Mouse (Mus musculus): ENCODE results near the gene Wdr49. TPM values are rescaled to one million over a fixed set of nuclear protein-coding genes. Genes with fewer than 3 reads are reported as not detected.
"Not testable (repeated sequence)": the region's sequence is repeated elsewhere in the genome, so short reads cannot be mapped to it uniquely, and the experiment has no call there.

Wdr49 gene
- polyA plus RNA-seq, 1 experiment from 2014 or later = 0.12 TPM

- not testable (repeated sequence) for H3K4me1 ChIP-seq; H3K27me3 ChIP-seq; H3K27ac ChIP-seq (replicated peaks); H3K36me3 ChIP-seq; H3K4me2 ChIP-seq (replicated peaks); H3K9ac ChIP-seq; H3K9me3 ChIP-seq (replicated peaks); H3K4me3 ChIP-seq (replicated peaks); ATAC-seq (ENCODE audit: insufficient number of reproducible peaks, low FRiP score, low TSS enrichment, low read depth)
- WGBS = 90% methylated on average over 1 of the region's 1 CpGs
These were observed 182.5 kb downstream of the Wdr49 start for GRCm38 (mm10) chr3:75299464-75299863.

GRCm38 (mm10) chr3:75297758-75298111 is 184.2 kb downstream of the Wdr49 start:
- Histone ChIP-seq H3K4me2 (replicated peaks) (no peak overlapping the region), H3K9ac (no peak overlapping the region), H3K9me3 (replicated peaks) (no peaks in the 10 kb centered on the region), H3K27me3 (no peaks in the 10 kb centered on the region), H3K4me3 (replicated peaks) (no peak overlapping the region), H3K4me1 (no peaks in the 10 kb centered on the region), H3K27ac (replicated peaks) (no peak overlapping the region), H3K36me3 (no peaks in the 10 kb centered on the region)
- ATAC-seq (ENCODE audit: insufficient number of reproducible peaks, low FRiP score, low TSS enrichment, low read depth) = no peak
- WGBS = 45% methylated on average over 3 of the region's 3 CpGs

GRCm38 (mm10) chr3:75297026-75297757 is 184.8 kb downstream of the Wdr49 start:
- Histone ChIP-seq H3K36me3 (no peaks in the 10 kb centered on the region), H3K4me2 (replicated peaks) (no peak overlapping the region), H3K4me1 (no peaks in the 10 kb centered on the region), H3K9me3 (replicated peaks) (no peaks in the 10 kb centered on the region), H3K27ac (replicated peaks) (no peak overlapping the region), H3K4me3 (replicated peaks) (no peak overlapping the region), H3K9ac (no peak overlapping the region), H3K27me3 (no peaks in the 10 kb centered on the region)
- no peak for ATAC-seq (ENCODE audit: insufficient number of reproducible peaks, low FRiP score, low TSS enrichment, low read depth)
- WGBS = 58% methylated on average over 2 of the region's 2 CpGs

- H3K4me1 ChIP-seq = no peaks in the 10 kb centered on the region
- ATAC-seq (ENCODE audit: insufficient number of reproducible peaks, low FRiP score, low TSS enrichment, low read depth) = no peak
- no peaks in the 10 kb centered on the region for H3K36me3 ChIP-seq
- H3K4me3 ChIP-seq (replicated peaks) = no peak overlapping the region
- H3K9me3 ChIP-seq (replicated peaks) = no peaks in the 10 kb centered on the region
- no peak overlapping the region for H3K4me2 ChIP-seq (replicated peaks)
- no peak overlapping the region for H3K9ac ChIP-seq
- H3K27me3 ChIP-seq = no peaks in the 10 kb centered on the region
- 82% methylated on average over 2 of the region's 2 CpGs for WGBS
- H3K27ac ChIP-seq (replicated peaks) = no peak overlapping the region
These were observed 188.7 kb downstream of the Wdr49 start for GRCm38 (mm10) chr3:75293243-75293642.

GRCm38 (mm10) chr3:75277455-75277854 is 204.5 kb downstream of the Wdr49 start:
- Histone ChIP-seq H3K4me3 (replicated peaks) (no peak overlapping the region), H3K4me1 (no peaks in the 10 kb centered on the region), H3K9ac (no peak overlapping the region), H3K27ac (replicated peaks) (no peak overlapping the region), H3K27me3 (no peaks in the 10 kb centered on the region), H3K36me3 (no peaks in the 10 kb centered on the region), H3K4me2 (replicated peaks) (no peak overlapping the region), H3K9me3 (replicated peaks) (no peaks in the 10 kb centered on the region)
- 72% methylated on average over 4 of the region's 4 CpGs for WGBS
- ATAC-seq (ENCODE audit: insufficient number of reproducible peaks, low FRiP score, low TSS enrichment, low read depth) = no peak

- Histone ChIP-seq H3K9ac (no peak overlapping the region), H3K36me3 (no peaks in the 10 kb centered on the region), H3K9me3 (replicated peaks) (no peaks in the 10 kb centered on the region), H3K27me3 (no peaks in the 10 kb centered on the region), H3K4me1 (no peaks in the 10 kb centered on the region), H3K4me2 (replicated peaks) (no peak overlapping the region), H3K27ac (replicated peaks) (no peak overlapping the region), H3K4me3 (replicated peaks) (no peak overlapping the region)
- WGBS = 82% methylated on average over 3 of the region's 3 CpGs
- no peak for ATAC-seq (ENCODE audit: insufficient number of reproducible peaks, low FRiP score, low TSS enrichment, low read depth)
These were observed 205.4 kb downstream of the Wdr49 start for GRCm38 (mm10) chr3:75276522-75276921.

GRCm38 (mm10) chr3:75275127-75275526 is 206.8 kb downstream of the Wdr49 start:
- no peak overlapping the region for H3K4me2 ChIP-seq (replicated peaks)
- no peak overlapping the region for H3K4me3 ChIP-seq (replicated peaks)

GRCm38 (mm10) chr3:75269978-75270377 is 212.0 kb downstream of the Wdr49 start, which contains the start of gene Serpini2:
Gene Serpini2 (minus strand): TSS chr3:75270078.
- no peak for ATAC-seq (ENCODE audit: insufficient number of reproducible peaks, low FRiP score, low TSS enrichment, low read depth)
- H3K4me3 ChIP-seq (replicated peaks) = no peak within 1 kb of the TSS
- WGBS = 79% methylated on average over 2 of the region's 2 CpGs
- H3K36me3 ChIP-seq = no peaks in the 10 kb centered on the region
- H3K9me3 ChIP-seq (replicated peaks) = no peaks in the 10 kb centered on the region
- H3K4me2 ChIP-seq (replicated peaks) = no peak within 1 kb of the TSS
- no peak within 1 kb of the TSS for H3K9ac ChIP-seq
- no peak within 1 kb of the TSS for H3K27ac ChIP-seq (replicated peaks)
- no peaks in the 10 kb centered on the region for H3K27me3 ChIP-seq
- H3K4me1 ChIP-seq = no peaks in the 10 kb centered on the region

More at GRCm38 (mm10) chr3:75275127-75275526, 206.8 kb downstream of the Wdr49 start:
- no peaks in the 10 kb centered on the region for H3K9me3 ChIP-seq (replicated peaks)
- ATAC-seq (ENCODE audit: insufficient number of reproducible peaks, low FRiP score, low TSS enrichment, low read depth) = no peak
- no peaks in the 10 kb centered on the region for H3K27me3 ChIP-seq
- no peak overlapping the region for H3K9ac ChIP-seq
- H3K36me3 ChIP-seq = no peaks in the 10 kb centered on the region
- no peak overlapping the region for H3K27ac ChIP-seq (replicated peaks)
- H3K4me1 ChIP-seq = no peaks in the 10 kb centered on the region

- no peaks in the 10 kb centered on the region for H3K27me3 ChIP-seq
- no peaks in the 10 kb centered on the region for H3K4me1 ChIP-seq
- H3K4me3 ChIP-seq (replicated peaks) = no peak overlapping the region
- H3K9me3 ChIP-seq (replicated peaks) = no peaks in the 10 kb centered on the region
- H3K36me3 ChIP-seq = no peaks in the 10 kb centered on the region
- H3K27ac ChIP-seq (replicated peaks) = no peak overlapping the region
- ATAC-seq (ENCODE audit: insufficient number of reproducible peaks, low FRiP score, low TSS enrichment, low read depth) = no peak
- H3K9ac ChIP-seq = no peak overlapping the region
- no peak overlapping the region for H3K4me2 ChIP-seq (replicated peaks)
These were observed 222.6 kb downstream of the Wdr49 start for GRCm38 (mm10) chr3:75259356-75259755.

Other genes with a start within 250 kb of the Wdr49 start
- not detected in 2 replicates for gene Serpini2, start 212.1 kb downstream of the Wdr49 start, polyA plus RNA-seq (2015; fragmentation: Nextera tagmentation; extraction: Ambion mirVana)
- 75.1 and 78.1 TPM in 2 replicates for gene Pdcd10, start 74.7 kb upstream of the Wdr49 start, polyA plus RNA-seq (2015; fragmentation: Nextera tagmentation; extraction: Ambion mirVana)
- 4.8 and 5.9 TPM in 2 replicates for gene Serpini1, start 75.4 kb upstream of the Wdr49 start, polyA plus RNA-seq (2015; fragmentation: Nextera tagmentation; extraction: Ambion mirVana)

Data from embryonic facial prominence, embryonic 15.5 days (tissue).